17 mouse cellular contexts compared by ENCODE assay signal in genomic region chr6:116974841-116975240, GRCm38 (mm10).
"Had no signal": no experiment of that assay in that cellular context is flagged by ENCODE, and none has a peak within 500 bp of the region (broad histone marks: within the 10 kb centered on the region; RNA-seq: fewer than 3 reads in every experiment).

No protein-coding gene starts in this region.

- H3K4me1 ChIP-seq: kidney, embryonic 15.5 days; liver, embryonic 13.5 days; neural tube, embryonic 12.5 days had no signal

- H3K27me3 ChIP-seq: kidney, embryonic 15.5 days; liver, embryonic 13.5 days; neural tube, embryonic 12.5 days had no signal

- DNase-seq: kidney, adult 8-10 months; kidney, postnatal 10 days; kidney, postnatal 36 days; layer of hippocampus, postnatal 36 days; liver, embryonic 13.5 days; lung, adult 2 months; lung, postnatal 14 days; lung, postnatal 4 days; midbrain, embryonic 14.5 days; retina, postnatal 1 day; right cerebral cortex, postnatal 25 days; thymus, postnatal 25 days had no signal

- H3K36me3 ChIP-seq: kidney, embryonic 15.5 days; liver, embryonic 13.5 days; neural tube, embryonic 12.5 days had no signal

- H3K4me2 ChIP-seq: kidney, embryonic 15.5 days; liver, embryonic 13.5 days; midbrain, embryonic 11.5 days; neural tube, embryonic 12.5 days had no signal

- H3K4me3 ChIP-seq: kidney, embryonic 15.5 days; left cerebral cortex, adult 2 months; liver, embryonic 13.5 days; neural tube, embryonic 12.5 days had no signal

- H3K9me3 ChIP-seq: kidney, embryonic 15.5 days; liver, embryonic 13.5 days; neural tube, embryonic 12.5 days had no signal

- H3K9ac ChIP-seq: kidney, embryonic 15.5 days; liver, embryonic 13.5 days; neural tube, embryonic 12.5 days had no signal

- H3K27ac ChIP-seq: kidney, embryonic 15.5 days; left cerebral cortex, adult 2 months; liver, embryonic 13.5 days; neural tube, embryonic 12.5 days; stomach, postnatal 0 days had no signal
